Mouse (Mus musculus): Measurements from ENCODE around the gene Desi1.

The Desi1 gene

DNA sequence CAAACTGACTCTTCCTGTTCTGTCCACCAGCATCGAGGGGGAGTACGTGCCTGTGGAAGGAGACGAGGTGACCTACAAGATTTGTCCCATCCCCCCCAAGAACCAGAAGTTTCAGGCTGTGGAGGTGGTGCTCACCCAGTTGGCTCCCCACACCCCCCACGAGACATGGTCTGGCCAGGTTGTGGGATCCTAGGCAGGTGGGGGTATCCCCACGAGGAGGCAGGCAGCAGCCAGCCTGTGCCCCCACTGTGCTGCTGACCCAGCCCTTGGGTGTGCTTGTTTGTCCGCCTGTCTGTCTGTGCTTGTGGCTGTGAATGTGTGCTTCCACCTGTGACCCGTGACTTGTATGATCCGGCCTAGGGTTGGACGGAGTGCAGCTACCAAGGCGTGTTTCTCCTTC is 84.6 kb downstream of the Desi1 start:
- in situ Hi-C loops (cut with MboI; ENCODE audit: unreplicated experiment in 2 of 2), result no loop called here

DNA sequence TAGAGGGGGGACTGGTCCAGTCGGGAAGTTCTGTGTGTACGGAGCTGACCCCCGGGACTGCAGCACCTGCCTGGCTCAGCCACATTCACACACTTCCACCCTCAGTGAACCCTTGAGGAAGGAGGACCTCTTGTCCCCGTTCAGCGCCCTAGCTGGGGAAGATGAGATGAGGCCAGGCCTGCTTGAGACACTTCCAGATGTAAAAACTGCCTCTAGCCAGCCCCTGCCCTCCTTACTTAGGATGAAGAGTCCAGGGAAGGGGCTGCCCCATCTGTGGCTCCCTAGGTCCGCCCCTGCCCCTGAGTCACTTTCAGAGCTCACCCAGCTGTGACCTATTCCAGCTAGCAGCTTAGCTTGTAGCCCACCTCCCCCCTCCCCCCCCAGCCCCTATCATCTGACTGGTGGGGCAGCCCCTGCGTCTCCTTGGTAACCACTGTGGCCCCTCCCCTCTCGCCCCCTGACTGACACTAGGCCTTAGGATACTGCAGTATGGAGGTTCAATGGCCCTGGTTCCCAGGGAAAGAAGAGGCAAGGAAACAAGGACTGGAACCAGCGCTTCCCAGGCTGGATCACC is 90.4 kb downstream of the Desi1 start:
- in situ Hi-C loops (cut with MboI; ENCODE audit: unreplicated experiment in 2 of 2), result no loop called here

All from v-Abl transformed pro-B cells (cell line).